Mouse (Mus musculus) kidney, embryonic 16.5 days (tissue): Measurements from ENCODE around the gene Stat6. TPM values are rescaled to one million over a fixed set of nuclear protein-coding genes. Genes with fewer than 3 reads are reported as not detected.

Source experiments
- ATAC-seq: fragments of 200-750 bp; cut with Nextera tagmentation; 2 replicates; pipeline ENCODE4 v1.8.0; 2017; ENCODE audit warnings: moderate TSS enrichment; ENCODE audit not compliant: low FRiP score, low TSS enrichment
- H3K27ac ChIP-seq: fragments of 300-500 bp; sonication (generic); 2 replicates; pipeline ENCODE4 v1.5.1; 2014; ENCODE audit warnings: low read length
- H3K27me3 ChIP-seq: fragments of 300-500 bp; sonication (generic); 2 replicates; pipeline ENCODE4 v1.6.1; 2014; ENCODE audit warnings: low read length, control low read depth, mixed read lengths; ENCODE audit not compliant: insufficient read depth
- H3K36me3 ChIP-seq: fragments of 300-500 bp; sonication (generic); 2 replicates; pipeline ENCODE4 v1.6.1; 2014; ENCODE audit warnings: low read length, control low read depth, mixed read lengths; ENCODE audit not compliant: insufficient read depth
- H3K4me1 ChIP-seq: fragments of 300-500 bp; sonication (generic); 2 replicates; pipeline ENCODE4 v1.6.1; 2014; ENCODE audit warnings: low read length, control low read depth, mixed read lengths; ENCODE audit not compliant: insufficient read depth
- H3K4me2 ChIP-seq: fragments of 300-500 bp; sonication (generic); replicated peaks from 2 replicates; pipeline ENCODE4 v1.6.1; 2014; ENCODE audit warnings: low read depth, low read length
- H3K4me3 ChIP-seq: fragments of 300-500 bp; sonication (generic); 2 replicates; pipeline ENCODE4 v1.5.1; 2014; ENCODE audit warnings: mild to moderate bottlenecking, low read length
- H3K9ac ChIP-seq: fragments of 300-500 bp; sonication (generic); replicated peaks from 2 replicates; pipeline ENCODE4 v1.6.1; 2014; ENCODE audit warnings: low read length
- H3K9me3 ChIP-seq: fragments of 300-500 bp; sonication (generic); 2 replicates; pipeline ENCODE4 v1.6.1; 2016; ENCODE audit warnings: low read length, control low read depth
- WGBS: fragments of 180-500 bp; shearing (Covaris S2); extraction: QIAGEN DNeasy Blood & Tissue Kit; methylation state at CpG from one replicate; pipeline ENCODE4 v1.1.7; 2014; 5-methylcytosine and 5-hydroxymethylcytosine counted together
- polyA plus RNA-seq: library from polyadenylated mRNA; unstranded; fragments of >200 nt; fragmentation: Nextera tagmentation; extraction: Ambion mirVana; gene quantifications from 2 replicates; pipeline ENCODE4 v1.2.1, GENCODE M21; 2015

Stat6 gene
- polyA plus RNA-seq = 33.8 and 37.4 TPM in 2 replicates

DNA sequence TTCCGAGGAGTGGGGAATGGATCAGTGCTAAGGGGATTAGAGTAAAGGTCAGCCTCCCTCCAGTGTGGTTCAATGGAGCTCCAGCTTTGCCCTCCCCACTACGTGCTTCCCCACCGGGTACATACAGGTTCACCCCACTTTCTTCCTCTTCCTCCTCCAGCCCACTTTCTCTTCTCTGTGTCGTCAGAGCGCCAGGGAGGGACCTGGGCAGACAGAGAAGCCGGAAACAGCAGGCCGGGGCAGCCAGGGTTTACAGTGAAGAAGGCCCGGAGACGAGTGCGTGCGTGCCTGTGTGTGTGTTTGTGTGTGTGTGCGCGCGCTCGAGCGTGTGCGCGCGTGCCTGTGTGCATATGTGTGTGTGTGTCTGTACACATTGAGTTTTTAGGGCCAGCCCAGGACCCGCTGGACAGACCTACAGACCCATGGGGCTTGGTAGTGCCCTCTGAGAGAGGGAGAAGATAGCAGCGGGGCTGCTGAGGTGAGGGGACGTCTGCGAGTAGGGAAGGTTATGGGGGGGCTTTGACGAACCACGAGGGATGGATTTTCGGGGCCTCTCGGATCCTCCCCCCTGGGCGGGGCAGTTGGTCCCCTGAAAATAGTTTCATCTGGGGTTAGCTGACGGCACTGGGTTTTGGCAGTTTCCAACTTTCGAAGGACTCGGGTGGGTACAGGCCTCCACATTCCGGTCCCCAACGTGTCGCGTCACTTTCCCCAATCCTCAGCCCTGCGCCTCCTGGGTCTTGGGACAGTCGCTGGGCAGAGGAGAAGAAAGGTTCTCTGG lies at the start of gene Stat6:
TSS of gene Stat6 (plus strand) at position 215 of the 781 bp plus-strand sequence.
- Histone ChIP-seq H3K4me1 (peaks cover 27% of the 10 kb centered on the region), H3K4me3 (peak within 1 kb of the TSS; percentile 56), H3K9me3 (no peaks in the 10 kb centered on the region), H3K36me3 (peaks cover 4% of the 10 kb centered on the region; the same call in 1 of the 2 replicates), H3K4me2 (peak within 1 kb of the TSS; percentile 70), H3K9ac (peak within 1 kb of the TSS; percentile 85), H3K27me3 (no peaks in the 10 kb centered on the region), H3K27ac (peak within 1 kb of the TSS; percentile 96)
- peak; percentile 62 for ATAC-seq
- 7% methylated on average over 37 of the region's 37 CpGs for WGBS

DNA sequence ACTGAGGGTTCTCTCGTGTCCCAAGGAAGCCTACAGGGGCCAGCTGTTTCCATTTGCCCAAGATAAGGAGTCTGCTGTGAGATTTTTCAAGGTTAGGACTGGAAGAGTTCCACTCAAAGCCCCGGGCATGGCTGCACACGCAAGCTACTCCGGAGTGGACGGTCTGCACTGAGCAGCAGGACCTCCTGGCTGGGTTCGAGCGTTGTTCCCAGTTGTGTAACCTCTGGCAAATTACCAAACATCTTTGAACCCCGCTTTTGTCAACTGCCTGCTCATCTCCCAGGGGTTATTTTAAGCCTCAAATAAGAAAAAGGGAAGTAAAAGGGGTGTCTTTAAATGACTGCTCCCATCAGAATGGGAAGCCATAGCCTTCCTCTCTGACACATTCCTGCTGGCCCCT lies 48.4 kb upstream of the Stat6 start:
- H3K4me3 ChIP-seq = no peak overlapping the region
- no peaks in the 10 kb centered on the region for H3K27me3 ChIP-seq
- no peak overlapping the region for H3K9ac ChIP-seq
- no peak overlapping the region for H3K4me2 ChIP-seq
- 79% methylated on average over 8 of the region's 8 CpGs for WGBS
- peaks cover 52% of the 10 kb centered on the region for H3K4me1 ChIP-seq
- H3K27ac ChIP-seq = no peak overlapping the region
- H3K9me3 ChIP-seq = no peaks in the 10 kb centered on the region
- ATAC-seq = no peak
- H3K36me3 ChIP-seq = peaks cover 15% of the 10 kb centered on the region

DNA sequence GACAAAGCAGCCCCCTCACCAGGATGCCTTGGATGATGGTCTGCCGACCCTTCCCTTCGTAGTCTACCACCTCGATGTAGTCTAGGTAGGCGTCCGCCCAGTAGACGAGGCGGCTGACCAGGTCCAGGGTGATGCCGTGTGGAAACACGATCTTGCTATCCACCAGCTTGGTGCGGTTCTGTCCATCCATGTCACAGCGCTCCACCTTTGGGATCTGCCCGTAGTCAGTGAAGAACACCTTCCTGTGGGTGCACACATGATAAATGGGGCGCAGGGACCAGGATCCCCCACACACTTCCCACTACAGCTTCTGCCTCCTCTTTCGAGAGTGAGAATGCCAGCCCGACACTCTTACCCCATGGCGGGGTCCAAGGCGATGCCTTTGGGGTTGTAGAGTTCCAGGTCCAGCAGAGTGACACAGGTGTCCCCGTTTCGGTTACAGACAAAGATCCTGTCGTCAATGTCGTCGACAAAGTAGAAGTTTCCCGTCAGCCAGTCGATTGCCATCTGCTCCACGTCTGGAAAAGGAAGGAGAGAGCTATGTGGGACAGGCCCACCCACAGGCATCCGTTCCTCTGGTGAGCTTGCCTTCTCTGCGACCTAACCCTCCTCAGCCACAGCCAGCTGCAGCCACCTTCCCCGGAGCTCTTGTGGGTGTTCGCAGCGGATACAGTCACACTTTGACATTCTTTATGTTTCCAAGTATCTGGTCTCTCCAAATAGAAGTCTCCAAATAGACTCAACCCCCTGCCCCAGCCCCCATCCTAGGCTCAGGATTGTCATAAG lies 47.7 kb upstream of the Stat6 start:
- Histone ChIP-seq H3K4me1 (peaks cover 59% of the 10 kb centered on the region), H3K4me2 (no peak overlapping the region), H3K27me3 (no peaks in the 10 kb centered on the region), H3K36me3 (peaks cover 10% of the 10 kb centered on the region; the same call in 1 of the 2 replicates), H3K4me3 (no peak overlapping the region), H3K9me3 (no peaks in the 10 kb centered on the region), H3K27ac (no peak overlapping the region), H3K9ac (no peak overlapping the region)
- ATAC-seq = no peak
- WGBS = 75% methylated on average over 30 of the region's 30 CpGs

DNA sequence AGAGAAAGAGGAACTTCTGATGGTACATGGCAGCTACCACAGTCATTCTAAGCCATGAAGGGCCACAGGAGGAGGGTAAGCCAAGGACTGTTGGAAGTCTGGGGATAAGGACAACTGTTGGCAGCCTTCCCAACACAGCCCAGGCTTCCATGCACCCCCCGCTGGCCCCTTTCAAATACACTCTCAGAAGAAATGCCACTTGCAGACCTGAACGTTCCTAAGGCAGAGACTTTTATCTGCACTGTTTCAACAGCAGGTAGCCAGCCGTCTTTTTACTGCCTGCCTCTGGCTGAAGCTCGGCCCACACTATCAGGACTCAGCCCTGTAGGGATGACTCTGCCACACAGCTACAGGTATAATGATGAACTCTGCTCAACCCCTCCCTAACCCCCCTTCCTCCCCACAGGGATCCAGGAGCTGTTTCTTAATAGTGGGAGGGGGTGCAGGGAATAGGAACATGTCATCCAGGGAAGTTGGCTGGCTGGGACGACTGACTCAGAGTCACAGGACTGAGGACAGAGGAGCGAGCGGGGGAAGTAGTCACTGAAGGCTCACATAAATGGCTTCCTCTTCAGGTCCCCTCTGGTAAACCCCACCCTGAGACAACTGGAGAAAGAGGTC lies 46.4 kb upstream of the Stat6 start:
- 52% methylated on average over 7 of the region's 7 CpGs for WGBS
- Histone ChIP-seq H3K36me3 (peaks cover 7% of the 10 kb centered on the region; the same call in 1 of the 2 replicates), H3K27ac (peak overlapping the region; percentile 25), H3K4me3 (no peak overlapping the region), H3K9ac (no peak overlapping the region), H3K27me3 (no peaks in the 10 kb centered on the region), H3K9me3 (no peaks in the 10 kb centered on the region), H3K4me1 (peaks cover 68% of the 10 kb centered on the region), H3K4me2 (no peak overlapping the region)
- ATAC-seq = no peak

DNA sequence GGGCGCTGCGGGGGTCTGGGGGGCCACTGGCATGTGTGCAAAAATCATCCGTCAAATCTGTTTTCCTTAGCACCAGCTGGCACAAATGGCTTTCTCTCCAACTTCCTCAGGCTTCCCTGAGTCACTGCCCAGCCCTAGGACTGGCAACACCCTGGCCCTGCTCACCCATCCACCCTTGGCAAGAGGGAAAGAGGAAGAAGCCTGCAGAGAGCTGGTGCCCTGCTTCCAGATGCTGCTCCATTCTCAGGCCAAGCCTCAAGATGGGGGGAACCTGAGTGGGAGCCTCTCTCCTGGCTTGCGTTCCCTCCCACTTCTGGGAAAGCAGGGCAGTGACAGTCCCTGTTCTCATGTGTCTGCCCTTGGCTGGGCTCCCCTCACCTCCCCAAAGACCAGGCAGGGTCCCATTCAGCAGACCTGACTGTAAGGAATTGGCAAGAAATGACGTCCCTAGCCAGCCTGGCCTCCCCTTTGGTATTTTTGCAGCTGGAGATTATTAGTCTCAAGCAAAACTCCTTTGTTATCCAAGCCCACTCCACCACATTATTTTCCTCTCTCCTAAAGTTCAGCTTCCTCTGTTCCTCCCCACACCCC lies 45.4 kb upstream of the Stat6 start:
- H3K4me1 ChIP-seq = peaks cover 64% of the 10 kb centered on the region
- H3K27me3 ChIP-seq = no peaks in the 10 kb centered on the region
- peak overlapping the region; percentile 7; the same call in 1 of the 2 replicates for H3K27ac ChIP-seq
- no peak for ATAC-seq
- peaks cover 10% of the 10 kb centered on the region; the same call in 1 of the 2 replicates for H3K36me3 ChIP-seq
- H3K4me2 ChIP-seq = no peak overlapping the region
- no peak overlapping the region for H3K9ac ChIP-seq
- no peak overlapping the region for H3K4me3 ChIP-seq
- WGBS = 58% methylated on average over 5 of the region's 5 CpGs
- no peaks in the 10 kb centered on the region for H3K9me3 ChIP-seq

DNA sequence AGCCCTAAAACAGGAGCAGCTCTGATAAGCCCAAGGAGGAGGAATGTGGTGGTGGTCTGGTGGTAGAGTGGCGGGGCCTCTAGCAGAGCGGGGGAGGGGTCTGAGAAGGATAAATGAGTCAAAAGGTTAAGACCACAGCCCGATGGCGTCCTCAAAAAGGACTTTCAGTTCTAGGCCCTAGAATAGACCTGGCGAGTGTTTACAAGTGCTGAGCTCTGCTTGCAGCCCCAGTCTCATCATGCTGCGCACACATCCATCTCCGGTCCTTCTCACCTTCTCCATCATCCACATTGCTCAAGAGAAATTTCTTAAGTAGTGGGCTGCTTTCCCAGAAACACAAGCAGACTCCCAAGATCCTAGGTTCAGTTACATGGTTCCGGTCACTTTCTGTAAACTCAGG lies 44.2 kb upstream of the Stat6 start:
- WGBS = 72% methylated on average over 8 of the region's 8 CpGs
- no peak for ATAC-seq
- peaks cover 64% of the 10 kb centered on the region for H3K4me1 ChIP-seq

DNA sequence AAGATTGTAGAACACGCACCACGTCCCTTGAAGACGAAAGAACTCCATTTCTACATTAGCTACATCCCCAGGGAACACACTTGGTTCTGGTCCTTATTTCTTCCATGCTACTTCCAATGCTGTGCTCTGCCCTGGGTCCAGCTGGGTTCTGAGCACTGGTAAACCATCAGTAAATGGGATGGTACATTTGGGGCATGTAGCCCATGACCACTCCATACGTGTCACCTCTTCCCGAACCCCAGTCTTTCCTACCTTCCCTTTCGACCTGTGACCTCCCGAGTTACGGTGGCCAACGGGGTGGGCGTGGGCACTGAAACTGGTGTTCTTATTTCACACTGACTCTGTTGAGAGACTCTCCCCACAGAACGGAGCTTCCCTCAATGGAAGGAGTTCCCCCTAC lies 43.5 kb upstream of the Stat6 start:
- H3K4me1 ChIP-seq = peaks cover 69% of the 10 kb centered on the region
- H3K27ac ChIP-seq = peak overlapping the region; percentile 41; the same call in 1 of the 2 replicates
- H3K4me2 ChIP-seq = no peak overlapping the region
- 0 out of 2 replicates have a peak, but pooled peaks cover 5% of the 10 kb centered on the region for H3K36me3 ChIP-seq
- H3K27me3 ChIP-seq = no peaks in the 10 kb centered on the region
- 88% methylated on average over 11 of the region's 11 CpGs for WGBS
- H3K9me3 ChIP-seq = no peaks in the 10 kb centered on the region
- ATAC-seq = no peak
- no peak overlapping the region for H3K9ac ChIP-seq
- H3K4me3 ChIP-seq = no peak overlapping the region

More for the DNA sequence above, 44.2 kb upstream of the Stat6 start:
- H3K9me3 ChIP-seq = no peaks in the 10 kb centered on the region
- H3K27me3 ChIP-seq = no peaks in the 10 kb centered on the region
- no peak overlapping the region for H3K4me3 ChIP-seq
- no peak overlapping the region for H3K4me2 ChIP-seq
- peaks cover 6% of the 10 kb centered on the region; the same call in 1 of the 2 replicates for H3K36me3 ChIP-seq
- H3K9ac ChIP-seq = no peak overlapping the region
- no peak overlapping the region for H3K27ac ChIP-seq

DNA sequence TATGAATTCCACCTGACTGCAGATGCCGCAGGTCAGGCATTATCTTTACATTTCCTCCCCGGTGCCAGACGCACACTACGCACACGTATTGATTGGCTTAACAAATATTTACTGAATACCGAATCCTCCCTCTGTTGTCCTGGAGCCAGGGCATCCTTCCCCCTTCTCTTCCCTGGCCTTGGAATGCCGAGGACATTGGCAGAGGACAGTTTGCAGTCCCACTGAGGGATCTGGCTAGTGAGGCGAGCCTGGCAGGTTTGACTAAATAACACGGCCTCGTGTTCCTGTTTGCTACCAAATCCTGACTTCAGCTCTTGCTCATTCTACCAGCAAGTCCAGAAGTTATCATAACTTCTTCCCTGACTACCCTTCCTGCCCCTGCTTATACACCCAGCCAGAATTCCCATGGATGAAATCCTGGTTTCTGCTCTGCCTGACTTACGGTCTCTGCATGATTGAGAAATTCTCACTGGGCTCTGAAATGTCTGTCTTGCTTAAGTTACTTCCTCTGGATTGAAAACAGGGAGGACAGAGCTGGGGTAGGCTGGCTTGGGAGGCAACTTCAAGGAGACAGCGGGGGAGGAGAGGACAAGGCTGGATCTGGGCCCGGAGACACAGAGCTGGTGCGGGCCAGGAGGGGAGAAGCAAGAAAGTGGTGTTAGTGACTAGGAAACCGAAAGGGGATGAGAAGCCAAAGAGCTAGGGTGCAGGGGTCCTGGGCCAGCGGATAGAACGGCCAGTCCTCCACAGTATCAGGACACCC lies 42.8 kb upstream of the Stat6 start:
- peak overlapping the region; percentile 2; the same call in 1 of the 2 replicates for H3K4me2 ChIP-seq
- 35% methylated on average over 17 of the region's 17 CpGs for WGBS
- H3K27me3 ChIP-seq = no peaks in the 10 kb centered on the region
- peak; percentile 50 for ATAC-seq
- H3K9ac ChIP-seq = no peak overlapping the region; the same call in 1 of the 2 replicates
- no peaks in the 10 kb centered on the region for H3K9me3 ChIP-seq
- 0 out of 2 replicates have a peak, but pooled peaks cover 3% of the 10 kb centered on the region for H3K36me3 ChIP-seq
- H3K4me3 ChIP-seq = no peak overlapping the region
- peaks cover 76% of the 10 kb centered on the region for H3K4me1 ChIP-seq
- H3K27ac ChIP-seq = peak overlapping the region; percentile 41

DNA sequence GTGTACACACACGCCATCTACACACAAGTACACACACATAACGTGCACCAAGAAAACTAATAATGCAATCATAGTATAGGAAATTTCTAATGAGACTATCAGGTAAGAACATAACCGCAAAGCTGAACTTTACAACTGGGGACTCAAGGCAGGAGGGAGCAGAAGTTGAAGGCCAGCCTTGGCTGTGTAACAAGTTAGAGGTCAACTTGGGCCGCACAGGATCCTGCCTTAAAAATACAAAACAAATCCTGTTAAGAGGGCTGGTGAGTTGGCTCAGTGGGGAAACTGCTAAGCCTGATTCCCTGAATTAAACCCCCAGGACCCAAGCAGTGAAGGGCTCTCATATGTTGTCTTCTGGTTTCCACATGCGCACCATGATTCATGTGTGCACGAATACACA lies 40.6 kb upstream of the Stat6 start:
- Histone ChIP-seq H3K4me2 (no peak overlapping the region), H3K4me1 (peaks cover 74% of the 10 kb centered on the region), H3K27me3 (no peaks in the 10 kb centered on the region), H3K9me3 (no peaks in the 10 kb centered on the region), H3K36me3 (0 out of 2 replicates have a peak, but pooled peaks cover 3% of the 10 kb centered on the region), H3K4me3 (no peak overlapping the region), H3K27ac (no peak overlapping the region), H3K9ac (no peak overlapping the region)
- WGBS = 92% methylated on average over 6 of the region's 6 CpGs
- no peak for ATAC-seq
